Mouse (Mus musculus) frontal cortex, postnatal 14 days (tissue): Measurements from ENCODE around the gene Cog1.

Experiments
- DNase-seq, 2 experiments: peaks; one replicate each; pipeline ENCODE4 v3.0.0; 2022; ENCODE audit warnings: low spot score in 2 of 2

The Cog1 gene

GRCm38 (mm10) chr11:113648690-113649352 is at the start of gene Cog1:
Gene Cog1 (plus strand): TSS chr11:113649169.
- no peak for DNase-seq

GRCm38 (mm10) chr11:113600526-113601245 is 48.3 kb upstream of the Cog1 start:
- DNase-seq: no peak

- DNase-seq: no peak
These were observed 47.2 kb upstream of the Cog1 start for GRCm38 (mm10) chr11:113601616-113602343.

DNA sequence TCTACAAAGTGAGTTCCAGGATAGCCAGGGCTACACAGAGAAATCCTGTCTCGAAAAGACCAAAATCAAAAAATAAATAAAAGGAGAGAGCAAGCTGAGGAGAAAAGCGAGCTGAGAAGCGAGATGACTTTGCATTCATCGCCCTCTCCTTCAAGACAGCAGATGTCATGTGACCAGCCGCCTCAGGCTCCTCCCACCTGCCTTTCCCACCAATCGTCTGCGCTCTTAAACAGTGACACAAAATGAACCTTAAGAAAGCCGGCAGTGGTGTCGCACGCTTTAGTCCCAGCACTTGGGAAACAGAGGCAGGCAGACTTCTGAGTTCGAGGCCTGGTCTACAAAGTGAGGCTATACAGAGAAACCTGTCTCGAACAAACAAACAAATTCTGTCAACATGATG is 41.4 kb upstream of the Cog1 start:
- DNase-seq: no peak

GRCm38 (mm10) chr11:113609581-113609980 is 39.4 kb upstream of the Cog1 start:
- no peak for DNase-seq

DNA sequence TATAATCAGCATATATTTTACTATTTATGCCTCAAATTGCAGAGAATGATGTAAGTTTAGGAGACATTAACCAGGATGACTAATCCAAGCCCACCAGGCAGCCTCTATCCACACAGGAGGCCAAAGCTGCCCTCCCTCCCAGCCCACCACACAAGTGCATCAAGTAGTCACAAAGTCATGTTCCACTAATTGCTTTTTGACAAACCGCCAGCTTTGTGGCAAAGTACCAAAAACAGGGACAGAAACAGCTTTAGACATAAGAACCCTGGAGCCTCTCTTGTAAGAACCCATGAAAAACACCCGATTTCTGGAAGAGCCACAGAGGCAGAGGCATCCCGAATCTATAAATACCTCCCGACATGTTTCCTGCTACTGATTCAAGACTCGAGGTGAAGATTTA is 38.7 kb upstream of the Cog1 start:
- no peak for DNase-seq

DNA sequence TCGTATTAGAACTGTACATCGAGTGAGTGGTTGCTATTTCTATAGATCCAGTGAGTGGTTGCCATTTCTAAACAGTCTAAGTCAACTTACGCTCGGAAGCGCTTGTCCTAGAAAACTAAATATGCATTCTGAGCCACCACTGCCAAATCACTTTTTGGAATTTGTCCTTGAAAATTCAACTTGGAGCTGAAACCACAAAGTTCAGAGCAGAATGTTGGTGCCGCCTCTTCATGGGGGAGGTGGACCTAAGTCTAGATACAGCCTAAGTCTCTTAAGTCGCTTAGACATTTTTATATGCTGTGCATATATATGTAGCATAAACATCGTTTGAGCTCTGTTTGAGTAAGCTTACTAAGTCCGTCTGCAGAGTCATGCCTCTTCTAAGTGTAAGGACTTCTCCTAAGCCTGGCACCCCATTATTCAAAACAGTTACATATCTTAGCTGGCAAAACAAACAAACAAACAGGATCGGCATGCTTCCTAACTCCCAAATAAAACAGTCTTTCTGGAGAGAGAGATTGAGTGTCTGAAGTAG is 37.8 kb upstream of the Cog1 start:
- no peak for DNase-seq

DNA sequence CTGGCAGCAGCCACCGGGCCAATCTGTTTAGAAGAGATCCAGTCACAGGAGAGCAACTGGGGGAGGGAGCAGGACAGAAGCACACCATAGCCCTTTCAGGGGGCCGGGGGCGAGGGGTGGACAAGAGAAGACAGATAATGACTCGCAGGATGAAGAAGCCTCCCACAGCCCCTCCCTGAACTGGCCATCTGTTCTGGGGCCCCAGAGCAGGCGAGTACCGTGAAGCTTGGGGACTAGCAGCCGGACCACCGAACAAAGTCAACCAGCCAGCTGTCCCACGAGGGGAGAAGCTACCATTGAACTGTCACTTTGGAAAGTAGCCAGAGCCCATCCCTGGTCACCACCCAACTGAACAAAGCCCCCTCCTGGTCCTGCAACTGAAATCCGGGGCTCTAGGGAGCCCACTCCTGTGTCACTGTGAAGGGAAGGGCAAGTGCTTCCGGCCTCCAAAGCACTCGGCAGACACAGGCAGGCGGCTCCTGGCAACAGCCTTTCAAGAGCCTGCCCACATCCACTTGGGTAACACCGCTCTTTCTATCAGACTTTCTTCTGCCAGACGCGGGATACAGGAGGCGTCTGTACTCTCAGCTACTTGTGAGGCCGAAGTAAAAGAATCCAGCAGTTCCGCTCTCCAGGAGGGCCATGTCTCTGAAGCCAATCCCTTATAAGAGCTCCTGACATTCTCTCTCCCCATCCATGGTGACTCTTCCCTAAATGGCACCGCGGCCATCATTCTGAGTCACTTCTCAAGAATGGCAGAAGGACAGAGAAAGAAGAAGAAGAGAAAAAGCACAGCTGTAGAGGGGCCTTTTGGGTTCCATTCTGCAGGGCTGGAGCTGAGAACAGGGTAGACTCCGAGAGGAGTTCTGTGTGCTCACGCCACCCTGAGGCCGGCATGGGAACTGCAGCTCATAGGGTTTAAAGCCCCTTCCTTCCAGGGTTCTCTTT is 37.0 kb upstream of the Cog1 start:
- DNase-seq: peak; percentile 26 to 53

GRCm38 (mm10) chr11:113614476-113614875 is 34.5 kb upstream of the Cog1 start:
- no peak for DNase-seq

GRCm38 (mm10) chr11:113617132-113617911 is 31.6 kb upstream of the Cog1 start:
- DNase-seq: peak; percentile 33 to 70

GRCm38 (mm10) chr11:113618303-113618671 is 30.7 kb upstream of the Cog1 start:
- no peak for DNase-seq

- DNase-seq: peak; percentile 36 to 72
These were observed 30.1 kb upstream of the Cog1 start, which contains the start of gene Sstr2 for GRCm38 (mm10) chr11:113618672-113619419. Gene Sstr2 (plus strand): TSS chr11:113619342.

DNA sequence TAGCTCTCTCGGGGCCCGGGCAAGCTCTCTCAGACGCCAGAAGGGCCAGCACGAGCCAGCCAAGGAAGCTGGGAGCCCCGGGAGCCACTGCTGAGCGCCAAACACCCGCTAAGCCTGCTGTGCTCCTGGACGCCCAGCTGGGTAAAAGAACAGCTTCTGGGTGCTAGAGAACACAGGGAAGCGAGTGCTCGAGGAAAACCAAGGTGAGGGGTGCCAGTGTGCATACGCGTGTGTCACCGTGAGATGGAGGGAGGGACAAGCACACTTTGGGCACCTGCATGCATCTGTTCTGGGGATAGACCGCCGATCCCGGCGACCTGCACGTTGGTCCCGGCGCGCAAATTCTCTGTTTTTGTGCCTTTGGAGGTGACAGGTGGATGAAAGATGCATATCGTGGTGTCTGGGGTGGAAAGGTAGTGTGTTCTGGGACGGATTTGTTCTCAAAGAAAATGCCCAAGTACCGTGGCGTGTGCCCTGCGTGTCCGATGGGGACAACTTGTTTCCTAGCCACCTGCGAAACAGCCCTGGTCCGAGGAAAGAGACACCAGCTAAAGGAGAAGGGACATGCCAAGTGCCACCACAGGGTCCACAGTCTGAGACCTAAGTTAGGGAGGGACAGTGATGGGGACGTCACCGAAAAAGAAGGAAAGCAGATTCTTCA is 29.4 kb upstream of the Cog1 start:
- DNase-seq: no peak

DNA sequence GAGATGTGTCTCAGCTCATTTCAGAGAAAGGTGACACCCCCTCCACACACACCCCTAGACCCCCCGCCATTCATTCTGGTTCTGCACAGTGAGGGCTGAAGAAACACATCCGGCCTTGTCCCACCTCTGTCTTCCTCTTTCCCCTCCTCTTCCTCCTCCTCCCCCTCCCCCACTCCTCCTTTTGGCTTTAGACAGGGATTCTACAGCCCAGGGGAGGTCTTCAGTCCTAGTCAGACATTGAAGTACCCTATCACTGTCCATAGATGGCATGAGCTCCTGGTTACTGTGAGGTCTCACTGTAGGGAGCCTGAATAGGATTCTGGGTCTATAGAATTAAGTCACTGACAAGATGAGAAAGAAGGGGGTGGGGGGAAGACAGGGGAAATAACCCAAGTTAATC is 28.0 kb upstream of the Cog1 start:
- no peak for DNase-seq

DNA sequence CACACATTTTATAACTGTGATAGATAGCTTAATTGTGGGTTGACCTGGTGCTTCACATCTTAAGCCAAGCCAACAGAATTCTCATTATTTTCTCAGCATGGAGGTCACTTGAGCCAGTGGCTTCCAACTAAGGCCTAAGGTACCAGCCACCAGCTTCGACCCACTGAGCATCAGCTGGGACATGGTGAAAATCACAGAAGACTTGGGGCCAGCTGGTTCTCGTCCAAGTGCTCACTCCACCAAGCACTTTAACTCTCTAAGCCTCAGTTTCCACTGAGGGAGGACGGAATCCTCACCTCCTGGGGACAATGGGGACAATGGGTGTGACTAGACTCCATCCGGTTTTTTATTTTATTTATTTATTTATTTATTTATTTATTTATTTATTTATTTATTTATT is 26.9 kb upstream of the Cog1 start:
- DNase-seq: no peak

- DNase-seq: no peak
These were observed 23.5 kb upstream of the Cog1 start for GRCm38 (mm10) chr11:113625437-113625836.

DNA sequence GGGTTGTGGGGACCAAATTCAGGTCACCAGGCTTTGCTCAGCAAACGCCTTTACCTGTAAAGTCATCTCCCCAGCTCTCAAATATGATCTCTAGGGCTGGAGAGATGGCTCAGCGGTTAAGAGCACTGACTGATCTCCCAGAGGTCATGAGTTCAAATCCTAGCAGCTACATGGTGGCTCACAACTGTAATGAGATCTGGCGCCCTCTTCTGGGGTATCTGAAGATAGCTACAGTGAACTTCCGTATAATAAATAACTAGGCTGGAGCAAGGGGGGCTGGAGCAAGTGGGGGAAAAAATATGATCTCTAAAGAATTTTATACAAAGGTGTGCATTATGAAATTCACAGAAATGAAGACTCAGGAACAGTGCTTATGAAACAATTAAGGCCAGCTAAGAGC is 21.2 kb upstream of the Cog1 start:
- DNase-seq: no peak

GRCm38 (mm10) chr11:113630642-113631041 is 18.3 kb upstream of the Cog1 start:
- DNase-seq: no peak

DNA sequence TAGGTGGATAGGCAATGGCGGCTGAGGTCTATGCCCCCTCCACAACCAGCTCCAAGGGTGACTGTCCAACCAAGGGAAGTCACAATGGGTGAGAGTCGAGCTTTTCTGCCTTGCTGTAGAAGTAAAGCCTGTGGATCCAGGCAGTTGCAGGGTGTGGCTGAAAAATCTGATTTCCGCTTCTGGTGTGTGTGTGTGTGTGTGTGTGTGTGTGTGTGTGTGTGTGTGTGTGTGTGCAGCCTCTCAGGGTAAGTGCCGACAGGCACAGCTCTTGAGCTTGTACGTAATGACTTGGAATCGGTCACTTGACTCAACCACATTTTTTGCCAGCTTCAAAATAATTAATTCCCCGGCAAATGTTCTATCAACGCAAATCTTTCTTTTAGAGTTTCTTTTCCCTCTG is 17.7 kb upstream of the Cog1 start:
- no peak for DNase-seq
